Mouse (Mus musculus) E14TG2a.4 (cell line): ENCODE results near the gene Ptprb.

ENCODE experiments used
- CTCF ChIP-seq: conservative IDR thresholded peaks from 2 replicates; pipeline ENCODE4 v1.5.1; 2014; ENCODE audit warnings: low read length
- NANOG ChIP-seq: IDR thresholded peaks from 2 replicates; pipeline ENCODE4 v1.6.1; 2014; ENCODE audit warnings: borderline replicate concordance, low read length, mixed read lengths
- POU5F1 ChIP-seq: IDR thresholded peaks from 2 replicates; pipeline ENCODE4 v1.6.1; 2014; ENCODE audit warnings: low read length, borderline replicate concordance

- TF ChIP-seq CTCF (no peak), NANOG (no peak), POU5F1 (no peak)
These were observed 13.8 kb upstream of the Ptprb start for GRCm38 (mm10) chr10:116261559-116261958.
